Mouse (Mus musculus) lung, adult 2 months (tissue): ENCODE measurements around the gene A4gnt. TPM values are rescaled to one million over a fixed set of nuclear protein-coding genes. Genes with fewer than 3 reads are reported as not detected.
A peak's percentile ranks its signal among the peaks of the same experiment; 100 is the strongest.

Experiments
- DNase-seq: peaks from one replicate; pipeline ENCODE4 v3.0.0; 2022
- H3K4me1 ChIP-seq: fragments of 200-500 bp; 2 replicates; pipeline ENCODE4 v1.6.1; 2011; ENCODE audit warnings: low read length; ENCODE audit not compliant: control insufficient read depth, insufficient read depth
- H3K4me3 ChIP-seq: fragments of 200-500 bp; replicated peaks from 2 replicates; pipeline ENCODE3; 2011; ENCODE audit warnings: low read depth, mild to moderate bottlenecking, control low read depth, low read length; ENCODE audit errors: extremely low read depth
- CTCF ChIP-seq: fragments of 200-500 bp; IDR thresholded peaks from 2 replicates; pipeline ENCODE4 v1.5.1; 2011; ENCODE audit warnings: mild to moderate bottlenecking, low read length, control low read depth; ENCODE audit not compliant: insufficient read depth
- POLR2A ChIP-seq: fragments of 200-500 bp; IDR thresholded peaks from 2 replicates; pipeline ENCODE4 v1.6.1; 2011; ENCODE audit warnings: low read depth, mild to moderate bottlenecking, control low read depth, low read length, borderline replicate concordance; ENCODE audit errors: extremely low read depth
- WGBS: fragments of 180-500 bp; shearing (Covaris S2); methylation state at CpG from one replicate; pipeline ENCODE4 v1.1.7; 2018; 5-methylcytosine and 5-hydroxymethylcytosine counted together
- polyA plus RNA-seq: library from polyadenylated mRNA; depleted of rRNA; stranded (reverse); fragments of >200 nt; gene quantifications from 2 replicates; pipeline ENCODE4 v1.2.3, GENCODE M21; 2012

Gene A4gnt
- polyA plus RNA-seq, 1 experiment, result not detected

- H3K4me3 ChIP-seq, result no peak overlapping the region
- H3K4me1 ChIP-seq, result no peaks in the 10 kb centered on the region
- no peak for DNase-seq
- no peak for TF ChIP-seq CTCF
- no peak for TF ChIP-seq POLR2A
- WGBS, result 79% methylated on average over 2 of the region's 2 CpGs
Measured at GRCm38 (mm10) chr9:99603566-99603965, 8.7 kb upstream of the A4gnt start.

- 90% methylated on average over 8 of the region's 8 CpGs for WGBS
Measured at GRCm38 (mm10) chr9:99619688-99620087, 7.4 kb downstream of the A4gnt start.

DNA sequence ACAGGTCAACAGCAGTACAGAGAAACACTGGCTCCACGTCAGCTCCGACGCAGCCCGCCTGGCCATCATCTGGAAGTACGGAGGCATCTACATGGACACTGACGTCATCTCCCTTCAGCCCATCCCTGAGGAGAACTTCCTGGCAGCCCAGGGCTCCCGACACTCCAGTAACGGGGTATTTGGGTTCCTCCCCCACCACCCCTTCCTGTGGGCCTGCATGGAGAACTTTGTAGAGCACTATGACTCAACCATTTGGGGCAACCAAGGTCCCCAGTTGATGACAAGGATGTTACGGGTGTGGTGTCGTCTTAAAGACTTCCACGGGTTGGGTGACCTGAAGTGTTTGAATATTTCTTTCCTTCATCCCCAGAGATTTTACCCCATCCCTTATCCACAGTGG lies 7.9 kb downstream of the A4gnt start:
- no peaks in the 10 kb centered on the region for H3K4me1 ChIP-seq
- WGBS, result 86% methylated on average over 11 of the region's 11 CpGs
- DNase-seq, result no peak
- TF ChIP-seq POLR2A (no peak), CTCF (no peak)
- H3K4me3 ChIP-seq, result no peak overlapping the region

More at GRCm38 (mm10) chr9:99619688-99620087, 7.4 kb downstream of the A4gnt start:
- no peak for TF ChIP-seq CTCF
- TF ChIP-seq POLR2A, result no peak
- DNase-seq, result no peak
- Histone ChIP-seq H3K4me1 (no peaks in the 10 kb centered on the region), H3K4me3 (no peak overlapping the region)

- WGBS, result 76% methylated on average over 1 of the region's 1 CpGs
- no peak for TF ChIP-seq CTCF
- no peak for DNase-seq
- Histone ChIP-seq H3K4me3 (no peak overlapping the region), H3K4me1 (no peaks in the 10 kb centered on the region)
Measured at GRCm38 (mm10) chr9:99622034-99622433, 9.7 kb downstream of the A4gnt start.

GRCm38 (mm10) chr9:99622966-99623365 lies 10.7 kb downstream of the A4gnt start:
- no peak overlapping the region for H3K4me3 ChIP-seq
- 22% methylated on average over 2 of the region's 2 CpGs for WGBS
- no peaks in the 10 kb centered on the region for H3K4me1 ChIP-seq
- no peak for TF ChIP-seq CTCF
- TF ChIP-seq POLR2A, result no peak
- DNase-seq, result no peak

GRCm38 (mm10) chr9:99624117-99624516 lies 11.8 kb downstream of the A4gnt start:
- no peaks in the 10 kb centered on the region for H3K4me1 ChIP-seq
- no peak overlapping the region for H3K4me3 ChIP-seq
- no peak for TF ChIP-seq POLR2A
- no peak for TF ChIP-seq CTCF
- WGBS, result 50% methylated on average over 6 of the region's 6 CpGs
- no peak for DNase-seq

GRCm38 (mm10) chr9:99628581-99628980 lies 16.3 kb downstream of the A4gnt start:
- 70% methylated on average over 4 of the region's 4 CpGs for WGBS
- H3K4me1 ChIP-seq, result no peaks in the 10 kb centered on the region; the same call in 1 of the 2 replicates
- H3K4me3 ChIP-seq, result no peak overlapping the region
- no peak for DNase-seq
- no peak for TF ChIP-seq POLR2A
- no peak for TF ChIP-seq CTCF

- peak within 1 kb of the TSS; percentile 66 for H3K4me3 ChIP-seq
- 2% methylated on average over 44 of the region's 44 CpGs for WGBS
- TF ChIP-seq CTCF (no peak), POLR2A (peak; percentile 28; the same call in 1 of the 2 replicates)
- peak; percentile 60 for DNase-seq
- H3K4me1 ChIP-seq, result no peaks in the 10 kb centered on the region; the same call in 1 of the 2 replicates
Measured at GRCm38 (mm10) chr9:99629281-99630011, 17.1 kb downstream of the A4gnt start, which contains the start of gene Dzip1l. Gene Dzip1l, plus strand, starts transcription at chr9:99629496.

DNA sequence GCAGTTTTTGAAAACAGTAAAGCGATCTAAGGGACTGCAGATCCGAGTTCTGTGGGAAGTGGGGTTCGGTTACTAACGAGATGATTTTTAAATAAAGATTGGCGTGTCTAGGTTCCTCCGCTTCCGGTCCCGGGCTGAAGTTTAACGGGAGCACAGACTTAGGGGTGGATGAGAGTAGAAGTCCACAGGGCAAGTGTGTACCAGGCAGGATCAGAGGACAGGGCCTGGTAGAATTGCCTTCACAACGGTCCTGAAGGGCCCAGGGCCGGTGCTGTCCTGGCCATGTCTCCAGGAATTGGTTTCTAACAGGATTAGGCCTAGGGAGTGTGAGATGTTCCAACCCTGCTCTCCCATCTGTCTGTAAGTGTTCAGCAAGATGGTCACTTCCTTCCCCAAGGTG lies 17.8 kb downstream of the A4gnt start:
- Histone ChIP-seq H3K4me1 (no peaks in the 10 kb centered on the region; the same call in 1 of the 2 replicates), H3K4me3 (peak overlapping the region; percentile 66)
- WGBS, result 5% methylated on average over 11 of the region's 11 CpGs
- no peak for TF ChIP-seq POLR2A
- no peak for TF ChIP-seq CTCF
- DNase-seq, result peak; percentile 28

DNA sequence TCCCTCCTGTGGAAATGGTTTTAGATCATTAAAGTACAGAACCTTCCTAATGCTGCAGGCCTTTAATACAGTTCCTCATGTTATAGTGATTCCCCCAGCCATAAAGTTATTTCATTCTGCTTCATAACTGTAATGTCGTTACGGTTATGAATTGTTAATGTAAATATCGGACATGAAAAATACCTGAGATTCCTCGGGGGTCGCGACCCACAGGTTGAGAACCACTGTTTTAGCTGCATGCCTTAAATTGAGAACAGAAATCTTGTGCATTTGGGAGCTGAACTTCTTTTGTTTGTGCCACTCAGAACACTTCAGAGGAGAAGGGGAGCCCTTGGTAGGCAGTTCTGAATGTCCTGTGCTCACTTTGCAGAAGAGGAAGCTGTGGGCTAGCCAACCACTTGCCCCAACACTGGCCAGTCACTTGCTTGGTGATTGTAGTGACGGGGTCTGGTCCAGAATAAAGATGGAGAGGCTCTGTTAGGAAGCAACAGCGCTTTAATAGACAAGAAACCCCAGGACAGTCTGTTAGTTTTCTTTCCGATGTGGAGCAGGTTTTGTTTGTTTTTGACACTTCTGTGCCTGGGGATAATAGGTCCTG lies 18.3 kb downstream of the A4gnt start:
- Histone ChIP-seq H3K4me1 (no peaks in the 10 kb centered on the region; the same call in 1 of the 2 replicates), H3K4me3 (no peak overlapping the region)
- TF ChIP-seq POLR2A (no peak), CTCF (no peak)
- DNase-seq, result no peak
- WGBS, result 55% methylated on average over 9 of the region's 9 CpGs
